18 mouse cellular contexts compared by ENCODE assay signal in the genomic region with DNA sequence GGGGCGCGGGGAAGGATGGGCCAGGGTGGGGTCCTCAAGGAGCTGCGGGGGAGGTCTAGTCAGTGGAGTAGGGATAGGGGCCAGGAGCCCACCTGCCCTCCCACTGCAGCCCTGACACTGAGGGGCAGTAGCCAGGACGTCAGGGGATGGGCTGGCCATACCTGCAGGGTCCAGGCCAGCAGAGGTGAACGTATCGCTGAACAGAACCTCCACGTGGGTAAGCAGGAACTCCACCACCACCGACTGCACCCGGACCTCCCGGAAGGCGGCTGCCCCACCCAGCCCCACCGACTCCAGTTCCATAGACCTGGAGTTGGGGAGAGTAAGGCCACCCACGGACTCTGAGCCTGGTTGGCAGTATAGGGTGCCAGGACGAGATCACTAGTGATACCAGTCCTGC. TPM values are rescaled to one million over a fixed set of nuclear protein-coding genes. Genes with fewer than 3 reads are reported as not detected.
DNase-seq lines count a peak whose midpoint lies in the region; ATAC-seq and TF ChIP-seq lines count a peak whose summit lies in the region.
"Had no signal": no experiment of that assay in that cellular context is flagged by ENCODE, and none has a peak within 500 bp of the region (broad histone marks: within the 10 kb centered on the region; RNA-seq: fewer than 3 reads in every experiment).

No protein-coding gene starts in this region.

- H3K4me2 ChIP-seq in hindbrain, embryonic 12.5 days (replicated peaks): no peak overlapping the region
- no peak overlapping the region for H3K4me2 ChIP-seq in hindbrain, embryonic 16.5 days (ENCODE audit: low read length)
- H3K4me2 ChIP-seq in midbrain, embryonic 12.5 days (replicated peaks): no peak overlapping the region
- H3K4me2 ChIP-seq in midbrain, postnatal 0 days (ENCODE audit: low read depth, low read length, poor library complexity, severe bottlenecking): no peak overlapping the region
- H3K4me2 ChIP-seq in embryonic facial prominence, embryonic 12.5 days (replicated peaks): peak overlapping the region; percentile 27; the same call in 1 of the 2 replicates
- peak overlapping the region; percentile 23; the same call in 1 of the 2 replicates for H3K4me2 ChIP-seq in limb, embryonic 13.5 days (replicated peaks)
- H3K4me2 ChIP-seq: forebrain, embryonic 15.5 days had no signal

- WGBS in hindbrain, embryonic 12.5 days: 85% methylated on average over 14 of the region's 14 CpGs
- WGBS in hindbrain, embryonic 16.5 days: 78% methylated on average over 14 of the region's 14 CpGs
- 90% methylated on average over 14 of the region's 14 CpGs for WGBS in midbrain, embryonic 12.5 days
- WGBS in midbrain, postnatal 0 days: 81% methylated on average over 14 of the region's 14 CpGs
- 75% methylated on average over 14 of the region's 14 CpGs for WGBS in embryonic facial prominence, embryonic 12.5 days
- WGBS in limb, embryonic 13.5 days: 84% methylated on average over 14 of the region's 14 CpGs

- no peaks in the 10 kb centered on the region; the same call in 1 of the 2 replicates for H3K27me3 ChIP-seq in hindbrain, embryonic 12.5 days
- no peaks in the 10 kb centered on the region for H3K27me3 ChIP-seq in hindbrain, embryonic 16.5 days (replicated peaks; ENCODE audit: control insufficient read depth, insufficient read depth, low read length)
- no peaks in the 10 kb centered on the region for H3K27me3 ChIP-seq in midbrain, embryonic 12.5 days
- no peaks in the 10 kb centered on the region for H3K27me3 ChIP-seq in midbrain, postnatal 0 days (ENCODE audit: insufficient read depth, low read length)
- no peaks in the 10 kb centered on the region; the same call in 1 of the 2 replicates for H3K27me3 ChIP-seq in embryonic facial prominence, embryonic 12.5 days
- H3K27me3 ChIP-seq in limb, embryonic 13.5 days: no peaks in the 10 kb centered on the region
- H3K27me3 ChIP-seq: forebrain, embryonic 15.5 days had no signal

- peaks cover 29% of the 10 kb centered on the region for H3K4me1 ChIP-seq in hindbrain, embryonic 12.5 days
- H3K4me1 ChIP-seq in hindbrain, embryonic 16.5 days (ENCODE audit: control insufficient read depth, insufficient read depth, low read depth, low read length): peaks cover 5% of the 10 kb centered on the region
- H3K4me1 ChIP-seq in midbrain, embryonic 12.5 days: peaks cover 19% of the 10 kb centered on the region
- 0 out of 2 replicates have a peak, but pooled peaks cover 1% of the 10 kb centered on the region for H3K4me1 ChIP-seq in midbrain, postnatal 0 days (ENCODE audit: insufficient read depth, low read length)
- peaks cover 21% of the 10 kb centered on the region for H3K4me1 ChIP-seq in embryonic facial prominence, embryonic 12.5 days
- peaks cover 12% of the 10 kb centered on the region for H3K4me1 ChIP-seq in limb, embryonic 13.5 days

- DNase-seq in midbrain, postnatal 0 days (ENCODE audit: low spot score): no peak
- DNase-seq: adrenal gland, postnatal 36 days; gastrocnemius, postnatal 10 days; kidney, postnatal 25 days had no signal

- H3K27ac ChIP-seq in hindbrain, embryonic 12.5 days: no peak overlapping the region
- no peak overlapping the region for H3K27ac ChIP-seq in hindbrain, embryonic 16.5 days (ENCODE audit: low read depth, low read length)
- no peak overlapping the region for H3K27ac ChIP-seq in midbrain, embryonic 12.5 days (replicated peaks)
- no peak overlapping the region for H3K27ac ChIP-seq in midbrain, postnatal 0 days (ENCODE audit: low read depth, low read length)
- H3K27ac ChIP-seq in embryonic facial prominence, embryonic 12.5 days: peak overlapping the region; percentile 61; the same call in 1 of the 2 replicates
- no peak overlapping the region for H3K27ac ChIP-seq in limb, embryonic 13.5 days
- H3K27ac ChIP-seq: forebrain, embryonic 15.5 days had no signal

- no peak for TF ChIP-seq CTCF in midbrain, postnatal 0 days (IDR thresholded peaks at IDR 0.05)

- ATAC-seq in hindbrain, embryonic 12.5 days (ENCODE audit: low FRiP score): no peak
- ATAC-seq in hindbrain, embryonic 16.5 days: no peak
- no peak for ATAC-seq in midbrain, embryonic 12.5 days (ENCODE audit: low FRiP score, low read depth)
- ATAC-seq in midbrain, postnatal 0 days (ENCODE audit: low FRiP score): no peak
- ATAC-seq in embryonic facial prominence, embryonic 12.5 days (ENCODE audit: insufficient number of reproducible peaks, insufficient read depth, low FRiP score, low TSS enrichment): no peak
- no peak for ATAC-seq in limb, embryonic 13.5 days (ENCODE audit: low FRiP score, low read depth)
- no peak for ATAC-seq in erythroblast, adult 5-6 weeks (replicated peaks; ENCODE audit: low FRiP score, poor library complexity, severe bottlenecking)
- ATAC-seq: activated CD4-positive, CD25-positive, alpha-beta regulatory T cell, adult 4 months; forebrain, embryonic 15.5 days had no signal

- peak overlapping the region; percentile 33; the same call in 1 of the 2 replicates for H3K9ac ChIP-seq in hindbrain, embryonic 12.5 days
- no peak overlapping the region for H3K9ac ChIP-seq in hindbrain, embryonic 16.5 days (ENCODE audit: low read depth, low read length)
- peak overlapping the region; percentile 24; the same call in 1 of the 2 replicates for H3K9ac ChIP-seq in midbrain, embryonic 12.5 days (replicated peaks)
- no peak overlapping the region for H3K9ac ChIP-seq in midbrain, postnatal 0 days (replicated peaks; ENCODE audit: low read length, poor library complexity, severe bottlenecking)
- peak overlapping the region; percentile 24; the same call in 1 of the 2 replicates for H3K9ac ChIP-seq in embryonic facial prominence, embryonic 12.5 days
- H3K9ac ChIP-seq in limb, embryonic 13.5 days: peak overlapping the region; percentile 43

- H3K4me3 ChIP-seq in hindbrain, embryonic 12.5 days: no peak overlapping the region
- no peak overlapping the region for H3K4me3 ChIP-seq in hindbrain, embryonic 16.5 days (ENCODE audit: low read length)
- H3K4me3 ChIP-seq in midbrain, embryonic 12.5 days: no peak overlapping the region
- H3K4me3 ChIP-seq in midbrain, postnatal 0 days (ENCODE audit: low read depth, low read length): no peak overlapping the region
- H3K4me3 ChIP-seq in embryonic facial prominence, embryonic 12.5 days: no peak overlapping the region
- H3K4me3 ChIP-seq in limb, embryonic 13.5 days: no peak overlapping the region
- H3K4me3 ChIP-seq: forebrain, embryonic 15.5 days had no signal

- no peaks in the 10 kb centered on the region for H3K9me3 ChIP-seq in hindbrain, embryonic 12.5 days (replicated peaks)
- H3K9me3 ChIP-seq in hindbrain, embryonic 16.5 days (ENCODE audit: control insufficient read depth, low read length): no peaks in the 10 kb centered on the region
- H3K9me3 ChIP-seq in midbrain, embryonic 12.5 days: no peaks in the 10 kb centered on the region
- no peaks in the 10 kb centered on the region for H3K9me3 ChIP-seq in midbrain, postnatal 0 days (ENCODE audit: low read length)
- H3K9me3 ChIP-seq in embryonic facial prominence, embryonic 12.5 days: no peaks in the 10 kb centered on the region
- no peaks in the 10 kb centered on the region for H3K9me3 ChIP-seq in limb, embryonic 13.5 days
- H3K9me3 ChIP-seq: forebrain, embryonic 15.5 days had no signal

- peaks cover 99% of the 10 kb centered on the region for H3K36me3 ChIP-seq in hindbrain, embryonic 12.5 days
- peaks cover 62% of the 10 kb centered on the region for H3K36me3 ChIP-seq in hindbrain, embryonic 16.5 days (ENCODE audit: control insufficient read depth, insufficient read depth, low read length)
- H3K36me3 ChIP-seq in midbrain, embryonic 12.5 days: peaks cover 100% of the 10 kb centered on the region
- H3K36me3 ChIP-seq in midbrain, postnatal 0 days (ENCODE audit: insufficient read depth, low read length): peaks cover 89% of the 10 kb centered on the region
- peaks cover 89% of the 10 kb centered on the region for H3K36me3 ChIP-seq in embryonic facial prominence, embryonic 12.5 days
- peaks cover 89% of the 10 kb centered on the region for H3K36me3 ChIP-seq in limb, embryonic 13.5 days

RNA-seq across cellular contexts. Expression of a gene that starts 7.9 kb away (rescaled TPM):
- 88.6 and 98.9 TPM in 2 replicates for polyA plus RNA-seq in hindbrain, embryonic 12.5 days (2016; fragmentation: Nextera tagmentation; extraction: Ambion mirVana)
- polyA plus RNA-seq in hindbrain, embryonic 16.5 days (2015; fragmentation: Nextera tagmentation; extraction: Ambion mirVana): 94.8 and 134 TPM in 2 replicates
- 96.3 and 99.5 TPM in 2 replicates for polyA plus RNA-seq in midbrain, embryonic 12.5 days (2016; fragmentation: Nextera tagmentation; extraction: Ambion mirVana)
- 67.0 and 68.2 TPM in 2 replicates for total RNA-seq in midbrain, postnatal 0 days (2014; rRNA removed)
- 113 TPM in 2 replicates for polyA plus RNA-seq in midbrain, postnatal 0 days (2015; fragmentation: Nextera tagmentation; extraction: Ambion mirVana)
- polyA plus RNA-seq in embryonic facial prominence, embryonic 12.5 days (2016; fragmentation: Nextera tagmentation; extraction: Ambion mirVana): 20.0 and 26.5 TPM in 2 replicates
- 11.4 and 11.6 TPM in 2 replicates for polyA plus RNA-seq in limb, embryonic 13.5 days (2015; fragmentation: Nextera tagmentation; extraction: Ambion mirVana)
- 5.0 and 6.7 TPM in 2 replicates for total RNA-seq in erythroblast, adult 5-6 weeks (2015; ENCODE audit: low replicate concordance)
- total RNA-seq in erythroblast, adult 5-6 weeks (2017; ENCODE audit: low replicate concordance): 9.5 and 9.6 TPM in 2 replicates

RNA-seq across cellular contexts. Expression of a gene that starts 25.0 kb away (rescaled TPM):
- polyA plus RNA-seq in hindbrain, embryonic 12.5 days (2016; fragmentation: Nextera tagmentation; extraction: Ambion mirVana): 5.7 and 7.1 TPM in 2 replicates
- 14.2 TPM in 2 replicates for polyA plus RNA-seq in hindbrain, embryonic 16.5 days (2015; fragmentation: Nextera tagmentation; extraction: Ambion mirVana)
- polyA plus RNA-seq in midbrain, embryonic 12.5 days (2016; fragmentation: Nextera tagmentation; extraction: Ambion mirVana): 5.8 and 6.2 TPM in 2 replicates
- 5.9 and 6.2 TPM in 2 replicates for total RNA-seq in midbrain, postnatal 0 days (2014; rRNA removed)
- polyA plus RNA-seq in midbrain, postnatal 0 days (2015; fragmentation: Nextera tagmentation; extraction: Ambion mirVana): 13.4 and 13.5 TPM in 2 replicates
- polyA plus RNA-seq in embryonic facial prominence, embryonic 12.5 days (2016; fragmentation: Nextera tagmentation; extraction: Ambion mirVana): 8.5 and 9.2 TPM in 2 replicates
- polyA plus RNA-seq in limb, embryonic 13.5 days (2015; fragmentation: Nextera tagmentation; extraction: Ambion mirVana): 15.4 and 17.5 TPM in 2 replicates
- 6.3 and 19.4 TPM in 2 replicates for total RNA-seq in erythroblast, adult 5-6 weeks (2015; ENCODE audit: low replicate concordance)
- 2.2 and 3.9 TPM in 2 replicates for total RNA-seq in erythroblast, adult 5-6 weeks (2017; ENCODE audit: low replicate concordance)

RNA-seq across cellular contexts. Expression of a gene that starts 25.1 kb away (rescaled TPM):
- polyA plus RNA-seq in hindbrain, embryonic 12.5 days (2016; fragmentation: Nextera tagmentation; extraction: Ambion mirVana): 11.3 and 12.6 TPM in 2 replicates
- polyA plus RNA-seq in hindbrain, embryonic 16.5 days (2015; fragmentation: Nextera tagmentation; extraction: Ambion mirVana): 6.8 and 7.5 TPM in 2 replicates
- 15.1 TPM in 2 replicates for polyA plus RNA-seq in midbrain, embryonic 12.5 days (2016; fragmentation: Nextera tagmentation; extraction: Ambion mirVana)
- 15.2 and 23.3 TPM in 2 replicates for total RNA-seq in midbrain, postnatal 0 days (2014; rRNA removed)
- polyA plus RNA-seq in midbrain, postnatal 0 days (2015; fragmentation: Nextera tagmentation; extraction: Ambion mirVana): 3.3 and 3.4 TPM in 2 replicates
- 15.6 and 16.0 TPM in 2 replicates for polyA plus RNA-seq in embryonic facial prominence, embryonic 12.5 days (2016; fragmentation: Nextera tagmentation; extraction: Ambion mirVana)
- 13.9 TPM in 2 replicates for polyA plus RNA-seq in limb, embryonic 13.5 days (2015; fragmentation: Nextera tagmentation; extraction: Ambion mirVana)
- 0.38 and 2.1 TPM in 2 replicates for total RNA-seq in erythroblast, adult 5-6 weeks (2015; ENCODE audit: low replicate concordance)
- 0.77 and 4.6 TPM in 2 replicates for total RNA-seq in erythroblast, adult 5-6 weeks (2017; ENCODE audit: low replicate concordance)

RNA-seq across cellular contexts. Expression of a gene that starts 32.7 kb away (rescaled TPM):
- polyA plus RNA-seq in hindbrain, embryonic 12.5 days (2016; fragmentation: Nextera tagmentation; extraction: Ambion mirVana): 52.4 and 55.2 TPM in 2 replicates
- polyA plus RNA-seq in hindbrain, embryonic 16.5 days (2015; fragmentation: Nextera tagmentation; extraction: Ambion mirVana): 51.0 and 58.7 TPM in 2 replicates
- polyA plus RNA-seq in midbrain, embryonic 12.5 days (2016; fragmentation: Nextera tagmentation; extraction: Ambion mirVana): 53.0 and 54.9 TPM in 2 replicates
- 15.7 and 32.0 TPM in 2 replicates for total RNA-seq in midbrain, postnatal 0 days (2014; rRNA removed)
- 53.5 and 54.1 TPM in 2 replicates for polyA plus RNA-seq in midbrain, postnatal 0 days (2015; fragmentation: Nextera tagmentation; extraction: Ambion mirVana)
- polyA plus RNA-seq in embryonic facial prominence, embryonic 12.5 days (2016; fragmentation: Nextera tagmentation; extraction: Ambion mirVana): 44.7 and 49.1 TPM in 2 replicates
- 44.2 and 48.3 TPM in 2 replicates for polyA plus RNA-seq in limb, embryonic 13.5 days (2015; fragmentation: Nextera tagmentation; extraction: Ambion mirVana)
- total RNA-seq in erythroblast, adult 5-6 weeks (2015; ENCODE audit: low replicate concordance): 48.0 and 55.0 TPM in 2 replicates
- 7.8 and 8.9 TPM in 2 replicates for total RNA-seq in erythroblast, adult 5-6 weeks (2017; ENCODE audit: low replicate concordance)

RNA-seq across cellular contexts. Expression of a gene that starts 33.6 kb away (rescaled TPM):
- not detected in 2 replicates for polyA plus RNA-seq in hindbrain, embryonic 12.5 days (2016; fragmentation: Nextera tagmentation; extraction: Ambion mirVana)
- polyA plus RNA-seq in hindbrain, embryonic 16.5 days (2015; fragmentation: Nextera tagmentation; extraction: Ambion mirVana): not detected in 2 replicates
- 0.39 TPM in 1 of 2 replicates, not detected in the other for polyA plus RNA-seq in midbrain, embryonic 12.5 days (2016; fragmentation: Nextera tagmentation; extraction: Ambion mirVana)
- total RNA-seq in midbrain, postnatal 0 days (2014; rRNA removed): not detected in 2 replicates
- not detected in 2 replicates for polyA plus RNA-seq in midbrain, postnatal 0 days (2015; fragmentation: Nextera tagmentation; extraction: Ambion mirVana)
- not detected in 2 replicates for polyA plus RNA-seq in embryonic facial prominence, embryonic 12.5 days (2016; fragmentation: Nextera tagmentation; extraction: Ambion mirVana)
- 0.32 TPM in 1 of 2 replicates, not detected in the other for polyA plus RNA-seq in limb, embryonic 13.5 days (2015; fragmentation: Nextera tagmentation; extraction: Ambion mirVana)
- not detected in 2 replicates for total RNA-seq in erythroblast, adult 5-6 weeks (2015; ENCODE audit: low replicate concordance)
- not detected in 2 replicates for total RNA-seq in erythroblast, adult 5-6 weeks (2017; ENCODE audit: low replicate concordance)
- total RNA-seq: gastrocnemius, postnatal 10 days; hematopoietic stem cell, adult 5-6 weeks; layer of hippocampus, postnatal 14 days; left cerebral cortex, postnatal 36 days; megakaryocyte, adult 5-6 weeks had no signal
- polyA plus RNA-seq: activated CD4-positive, CD25-positive, alpha-beta regulatory T cell, adult 4 months; forebrain, embryonic 15.5 days; neural tube, embryonic 11.5 days; stomach, embryonic 14.5 days had no signal

Comparison
In these comparisons a context has a peak if more than half of its experiments do, and no peak if none do; other contexts are left out.
1. H3K9ac ChIP-seq: peak in hindbrain, embryonic 12.5 days (single experiment), midbrain, embryonic 12.5 days (single experiment), embryonic facial prominence, embryonic 12.5 days (single experiment) and limb, embryonic 13.5 days (single experiment); none in hindbrain, embryonic 16.5 days (single experiment) and midbrain, postnatal 0 days (single experiment).
2. H3K4me2 ChIP-seq: peak in embryonic facial prominence, embryonic 12.5 days (single experiment) and limb, embryonic 13.5 days (single experiment); none in hindbrain, embryonic 12.5 days (single experiment), hindbrain, embryonic 16.5 days (single experiment), midbrain, embryonic 12.5 days (single experiment) and midbrain, postnatal 0 days (single experiment).